In genomic region chr6:7692884-7693585, GRCm38 (mm10) we compare ENCODE assay signal across 8 mouse cellular contexts. TPM values are rescaled to one million over a fixed set of nuclear protein-coding genes. Genes with fewer than 3 reads are reported as not detected.
DNase-seq lines count a peak whose midpoint lies in the region; ATAC-seq and TF ChIP-seq lines count a peak whose summit lies in the region.

Gene Asns (minus strand): TSS chr6:7693254.

- TF ChIP-seq POLR2A in bone marrow, adult 2 months (IDR thresholded peaks at IDR 0.05; ENCODE audit: borderline replicate concordance, control insufficient read depth, low read depth, low read length), result peak; percentile 60; the same call in 1 of the 2 replicates

- H3K4me3 ChIP-seq in bone marrow, adult 2 months (replicated peaks; ENCODE audit: control insufficient read depth, low read depth, low read length), result peak within 1 kb of the TSS; percentile 75
- peak within 1 kb of the TSS; percentile 74 for H3K4me3 ChIP-seq in embryonic facial prominence, embryonic 14.5 days (ENCODE audit: low read depth, low read length)
- H3K4me3 ChIP-seq in limb, embryonic 13.5 days, result peak within 1 kb of the TSS; percentile 82
- H3K4me3 ChIP-seq in midbrain, embryonic 15.5 days, result peak within 1 kb of the TSS; percentile 61

- WGBS in bone marrow, adult 2 months, result under 1% methylated on average over 51 of the region's 51 CpGs
- under 1% methylated on average over 39 of the region's 51 CpGs for WGBS in embryonic facial prominence, embryonic 14.5 days
- under 1% methylated on average over 51 of the region's 51 CpGs for WGBS in limb, embryonic 13.5 days
- under 1% methylated on average over 51 of the region's 51 CpGs for WGBS in midbrain, embryonic 15.5 days

- no peak for TF ChIP-seq CTCF in bone marrow, adult 2 months (IDR thresholded peaks at IDR 0.05; ENCODE audit: control insufficient read depth, insufficient read depth, low read length)

- DNase-seq in 416B (ENCODE audit: low read depth), result peak; percentile 75
- DNase-seq in embryonic facial prominence, embryonic 14.5 days (ENCODE audit: low spot score), result peak; percentile 92
- peak; percentile 56 for DNase-seq in heart, adult 9 months (ENCODE audit: low spot score in 2 of 2)
- peak; percentile 62 for DNase-seq in kidney, adult 9 months
- DNase-seq in spleen, adult 18-20 months, result peak; percentile 40 to 56

- no peaks in the 10 kb centered on the region for H3K36me3 ChIP-seq in embryonic facial prominence, embryonic 14.5 days (ENCODE audit: control insufficient read depth, insufficient read depth, low read length)
- no peaks in the 10 kb centered on the region for H3K36me3 ChIP-seq in limb, embryonic 13.5 days
- H3K36me3 ChIP-seq in midbrain, embryonic 15.5 days (replicated peaks), result no peaks in the 10 kb centered on the region

- ATAC-seq in embryonic facial prominence, embryonic 14.5 days (ENCODE audit: low read depth), result peak; percentile 97
- ATAC-seq in limb, embryonic 13.5 days (ENCODE audit: low FRiP score, low read depth), result peak; percentile 94
- peak; percentile 98 for ATAC-seq in midbrain, embryonic 15.5 days (replicated peaks)

- H3K4me2 ChIP-seq in embryonic facial prominence, embryonic 14.5 days (ENCODE audit: low read depth, low read length), result peak within 1 kb of the TSS; percentile 89
- peak within 1 kb of the TSS; percentile 85 for H3K4me2 ChIP-seq in limb, embryonic 13.5 days (replicated peaks)
- peak within 1 kb of the TSS; percentile 82 for H3K4me2 ChIP-seq in midbrain, embryonic 15.5 days

- H3K4me1 ChIP-seq in bone marrow, adult 2 months (ENCODE audit: control insufficient read depth, insufficient read depth, low read length), result peaks cover 4% of the 10 kb centered on the region; the same call in 1 of the 2 replicates
- peaks cover 10% of the 10 kb centered on the region; the same call in 1 of the 2 replicates for H3K4me1 ChIP-seq in embryonic facial prominence, embryonic 14.5 days (ENCODE audit: control insufficient read depth, insufficient read depth, low read length)
- H3K4me1 ChIP-seq in limb, embryonic 13.5 days, result peaks cover 6% of the 10 kb centered on the region
- H3K4me1 ChIP-seq in midbrain, embryonic 15.5 days, result peaks cover 8% of the 10 kb centered on the region

- peak within 1 kb of the TSS; percentile 78 for H3K9ac ChIP-seq in embryonic facial prominence, embryonic 14.5 days (ENCODE audit: low read depth, low read length)
- peak within 1 kb of the TSS; percentile 81 for H3K9ac ChIP-seq in limb, embryonic 13.5 days
- H3K9ac ChIP-seq in midbrain, embryonic 15.5 days, result peak within 1 kb of the TSS; percentile 72

- H3K27me3 ChIP-seq in embryonic facial prominence, embryonic 14.5 days (replicated peaks; ENCODE audit: control insufficient read depth, insufficient read depth, low read length), result no peaks in the 10 kb centered on the region
- H3K27me3 ChIP-seq in limb, embryonic 13.5 days, result no peaks in the 10 kb centered on the region
- no peaks in the 10 kb centered on the region; the same call in 1 of the 2 replicates for H3K27me3 ChIP-seq in midbrain, embryonic 15.5 days (replicated peaks)

- peak within 1 kb of the TSS; percentile 60 for H3K27ac ChIP-seq in bone marrow, adult 2 months (ENCODE audit: control insufficient read depth, insufficient read depth, low read depth, low read length, poor library complexity)
- H3K27ac ChIP-seq in embryonic facial prominence, embryonic 14.5 days (replicated peaks; ENCODE audit: low read depth, low read length), result peak within 1 kb of the TSS; percentile 48; the same call in 1 of the 2 replicates
- H3K27ac ChIP-seq in limb, embryonic 13.5 days, result peak within 1 kb of the TSS; percentile 72; the same call in 1 of the 2 replicates
- H3K27ac ChIP-seq in midbrain, embryonic 15.5 days, result peak within 1 kb of the TSS; percentile 63

- no peaks in the 10 kb centered on the region for H3K9me3 ChIP-seq in embryonic facial prominence, embryonic 14.5 days (ENCODE audit: control insufficient read depth, low read length)
- no peaks in the 10 kb centered on the region for H3K9me3 ChIP-seq in limb, embryonic 13.5 days
- no peaks in the 10 kb centered on the region for H3K9me3 ChIP-seq in midbrain, embryonic 15.5 days

RNA-seq across cellular contexts. Expression of gene Asns, which starts in this region (rescaled TPM):
- polyA plus RNA-seq in bone marrow, adult 2 months (2011; ENCODE audit: insufficient read depth, insufficient read length, low replicate concordance, missing spikeins), result 45.0 and 83.5 TPM in 2 replicates
- polyA plus RNA-seq in embryonic facial prominence, embryonic 14.5 days (2014; fragmentation: Nextera tagmentation; extraction: Ambion mirVana), result 67.7 and 67.8 TPM in 2 replicates
- 67.8 and 74.2 TPM in 2 replicates for polyA plus RNA-seq in limb, embryonic 13.5 days (2015; fragmentation: Nextera tagmentation; extraction: Ambion mirVana)
- polyA plus RNA-seq in midbrain, embryonic 15.5 days (2015; fragmentation: Nextera tagmentation; extraction: Ambion mirVana), result 82.6 and 90.2 TPM in 2 replicates

Comparison
In these comparisons a context has a peak if more than half of its experiments do, and no peak if none do; other contexts are left out.
1. Peak in every context shown above with its lines: DNase-seq, ATAC-seq, H3K4me3 ChIP-seq and H3K27ac ChIP-seq.